Mouse (Mus musculus) gastrocnemius, postnatal 14 days (tissue): ENCODE results near the gene Ifna6. TPM values are rescaled to one million over a fixed set of nuclear protein-coding genes. Genes with fewer than 3 reads are reported as not detected.
"Not testable (repeated sequence)": the region's sequence is repeated elsewhere in the genome, so short reads cannot be mapped to it uniquely, and the experiment has no call there.

Source experiments
- DNase-seq: peaks from one replicate; pipeline ENCODE4 v3.0.0; 2021; ENCODE audit warnings: mixed read lengths
- intact Hi-C: fragments of 180-260 bp; cut with DNase I; formaldehyde crosslinking; loops from one replicate; pipeline ENCODE4 v1.15.1; 2025; ENCODE audit warnings: low total_unique reads
- long read RNA-seq, 2 experiments: library from polyadenylated mRNA; stranded (forward); transcript quantifications; one replicate each; pipeline ENCODE4 v2.0.0; 2021
- total RNA-seq, 2 experiments: library from RNA; stranded (reverse); gene quantifications; 2 replicates each; pipeline ENCODE4 v1.2.3; 2021

Ifna6 gene
- not detected for total RNA-seq
- long read RNA-seq, experiment 1: 0 reads
- long read RNA-seq, experiment 2: 0 reads

DNA sequence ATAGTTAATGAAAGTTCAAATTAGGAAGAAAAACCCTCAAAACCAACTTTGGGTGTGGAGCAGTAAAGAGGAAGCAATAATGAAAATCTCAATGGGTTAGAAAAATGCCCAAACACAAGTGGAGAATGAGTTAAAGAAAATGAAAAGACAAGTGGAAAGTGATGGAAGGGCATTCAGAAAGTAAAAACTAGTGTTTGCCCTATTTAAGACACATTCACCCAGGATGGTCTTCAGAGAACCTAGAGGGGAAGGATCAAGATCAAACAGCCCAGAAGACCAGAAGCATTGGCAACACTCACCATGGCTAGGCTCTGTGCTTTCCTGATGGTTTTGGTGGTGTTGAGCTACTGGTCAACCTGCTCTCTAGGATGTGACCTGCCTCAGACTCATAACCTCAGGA, at the start of gene Ifna6:
Ifna6 (plus strand) TSS at position 301 of the 400 bp plus-strand sequence.
- intact Hi-C loops, DNase-seq: not testable (repeated sequence)

DNA sequence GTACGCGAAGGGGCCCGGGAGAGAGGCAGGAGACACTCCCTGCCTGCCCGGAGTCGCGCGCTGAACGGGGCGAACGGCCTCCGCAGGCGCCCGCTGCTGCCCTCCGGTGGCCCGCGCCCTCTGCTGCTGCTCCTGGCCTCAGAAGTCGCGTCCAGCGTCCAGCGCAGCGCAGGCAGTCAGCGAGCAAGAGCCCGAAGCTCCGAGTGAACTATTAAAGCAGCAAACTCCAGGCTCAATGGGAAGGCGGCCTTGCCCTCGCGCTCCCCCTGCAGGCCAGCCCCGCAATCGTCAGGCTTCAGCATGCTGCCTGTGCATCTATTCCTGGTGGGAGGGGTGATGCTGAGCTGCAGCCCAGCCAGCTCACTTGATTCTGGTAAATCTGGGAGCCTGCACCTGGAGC, 47.7 kb upstream of the Ifna6 start, which contains the start of gene Gm13272:
Gm13272 (plus strand) TSS at position 301 of the 400 bp plus-strand sequence.
- intact Hi-C loops, DNase-seq: not testable (repeated sequence)

DNA sequence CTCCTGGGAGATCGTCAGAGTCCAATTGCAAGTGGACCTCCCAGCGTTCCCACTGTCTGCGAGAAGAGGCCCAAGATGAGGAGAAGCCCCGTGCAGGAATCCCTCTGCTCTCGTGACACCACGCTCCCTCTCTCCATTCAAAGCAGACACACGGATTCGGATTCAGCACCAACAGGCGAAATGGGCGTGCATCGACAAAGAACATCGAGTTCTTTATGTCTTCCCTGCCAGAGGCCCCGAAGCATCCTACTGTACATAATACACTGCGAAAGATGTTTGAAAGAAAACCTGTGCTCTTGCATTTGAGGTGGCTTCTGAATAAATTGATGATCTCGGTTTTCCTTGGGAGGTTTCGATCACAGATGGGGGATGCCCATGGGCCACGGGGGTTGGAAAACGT, 46.9 kb upstream of the Ifna6 start:
- intact Hi-C loops, DNase-seq: not testable (repeated sequence)

DNA sequence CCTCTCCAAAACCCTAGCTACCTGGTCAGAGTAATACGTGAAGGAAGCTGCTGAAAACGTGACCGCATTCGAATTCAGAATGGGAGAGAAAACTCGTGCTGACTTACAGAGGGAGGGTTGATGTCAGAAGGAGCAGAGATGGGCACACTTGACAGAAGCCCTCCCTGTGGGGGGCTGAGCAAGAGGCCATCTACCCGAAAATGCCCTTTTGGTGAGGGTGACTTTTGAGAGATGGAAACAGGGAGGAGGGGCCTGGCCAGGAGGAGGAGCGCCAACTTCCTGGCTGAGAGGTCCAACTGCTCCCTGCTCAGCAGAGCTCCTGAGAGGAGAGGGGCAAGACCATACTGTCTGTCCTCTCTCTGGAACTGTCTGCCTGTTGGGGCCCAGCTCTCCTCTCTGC, 45.4 kb upstream of the Ifna6 start, which contains the start of gene Ifnz:
Ifnz (plus strand) TSS at position 301 of the 400 bp plus-strand sequence.
- intact Hi-C loops, DNase-seq: not testable (repeated sequence)

DNA sequence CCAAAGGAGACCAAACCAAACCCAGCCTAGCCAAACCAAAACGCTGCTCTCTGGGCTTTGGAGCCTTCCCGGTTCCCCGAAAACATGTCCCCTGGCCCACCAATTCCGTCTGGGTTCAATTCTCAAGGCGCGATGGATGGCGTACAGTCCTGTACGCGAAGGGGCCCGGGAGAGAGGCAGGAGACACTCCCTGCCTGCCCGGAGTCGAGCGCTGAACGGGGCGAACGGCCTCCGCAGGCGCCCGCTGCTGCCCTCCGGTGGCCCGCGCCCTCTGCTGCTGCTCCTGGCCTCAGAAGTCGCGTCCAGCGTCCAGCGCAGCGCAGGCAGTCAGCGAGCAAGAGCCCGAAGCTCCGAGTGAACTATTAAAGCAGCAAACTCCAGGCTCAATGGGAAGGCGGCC, 44.9 kb upstream of the Ifna6 start:
- intact Hi-C loops: not testable (repeated sequence)

DNA sequence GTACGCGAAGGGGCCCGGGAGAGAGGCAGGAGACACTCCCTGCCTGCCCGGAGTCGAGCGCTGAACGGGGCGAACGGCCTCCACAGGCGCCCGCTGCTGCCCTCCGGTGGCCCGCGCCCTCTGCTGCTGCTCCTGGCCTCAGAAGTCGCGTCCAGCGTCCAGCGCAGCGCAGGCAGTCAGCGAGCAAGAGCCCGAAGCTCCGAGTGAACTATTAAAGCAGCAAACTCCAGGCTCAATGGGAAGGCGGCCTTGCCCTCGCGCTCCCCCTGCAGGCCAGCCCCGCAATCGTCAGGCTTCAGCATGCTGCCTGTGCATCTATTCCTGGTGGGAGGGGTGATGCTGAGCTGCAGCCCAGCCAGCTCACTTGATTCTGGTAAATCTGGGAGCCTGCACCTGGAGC, 41.8 kb upstream of the Ifna6 start, which contains the start of gene Gm13276:
Gm13276 (plus strand) TSS at position 301 of the 400 bp plus-strand sequence.
- intact Hi-C loops, DNase-seq: not testable (repeated sequence)

More for the DNA sequence above, 44.9 kb upstream of the Ifna6 start:
- DNase-seq: not testable (repeated sequence)

DNA sequence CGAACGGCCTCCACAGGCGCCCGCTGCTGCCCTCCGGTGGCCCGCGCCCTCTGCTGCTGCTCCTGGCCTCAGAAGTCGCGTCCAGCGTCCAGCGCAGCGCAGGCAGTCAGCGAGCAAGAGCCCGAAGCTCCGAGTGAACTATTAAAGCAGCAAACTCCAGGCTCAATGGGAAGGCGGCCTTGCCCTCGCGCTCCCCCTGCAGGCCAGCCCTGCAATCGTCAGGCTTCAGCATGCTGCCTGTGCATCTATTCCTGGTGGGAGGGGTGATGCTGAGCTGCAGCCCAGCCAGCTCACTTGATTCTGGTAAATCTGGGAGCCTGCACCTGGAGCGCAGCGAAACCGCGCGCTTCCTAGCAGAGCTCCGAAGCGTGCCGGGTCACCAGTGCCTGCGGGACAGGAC, 38.8 kb upstream of the Ifna6 start, which contains the start of gene Gm13277:
Gm13277 (plus strand) TSS at position 231 of the 400 bp plus-strand sequence.
- peak; percentile 60 for DNase-seq
- intact Hi-C loops: not testable (repeated sequence)

DNA sequence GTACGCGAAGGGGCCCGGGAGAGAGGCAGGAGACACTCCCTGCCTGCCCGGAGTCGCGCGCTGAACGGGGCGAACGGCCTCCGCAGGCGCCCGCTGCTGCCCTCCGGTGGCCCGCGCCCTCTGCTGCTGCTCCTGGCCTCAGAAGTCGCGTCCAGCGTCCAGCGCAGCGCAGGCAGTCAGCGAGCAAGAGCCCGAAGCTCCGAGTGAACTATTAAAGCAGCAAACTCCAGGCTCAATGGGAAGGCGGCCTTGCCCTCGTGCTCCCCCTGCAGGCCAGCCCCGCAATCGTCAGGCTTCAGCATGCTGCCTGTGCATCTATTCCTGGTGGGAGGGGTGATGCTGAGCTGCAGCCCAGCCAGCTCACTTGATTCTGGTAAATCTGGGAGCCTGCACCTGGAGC, 36.0 kb upstream of the Ifna6 start, which contains the start of gene Gm13278:
Gm13278 (plus strand) TSS at position 301 of the 400 bp plus-strand sequence.
- DNase-seq, intact Hi-C loops: not testable (repeated sequence)

DNA sequence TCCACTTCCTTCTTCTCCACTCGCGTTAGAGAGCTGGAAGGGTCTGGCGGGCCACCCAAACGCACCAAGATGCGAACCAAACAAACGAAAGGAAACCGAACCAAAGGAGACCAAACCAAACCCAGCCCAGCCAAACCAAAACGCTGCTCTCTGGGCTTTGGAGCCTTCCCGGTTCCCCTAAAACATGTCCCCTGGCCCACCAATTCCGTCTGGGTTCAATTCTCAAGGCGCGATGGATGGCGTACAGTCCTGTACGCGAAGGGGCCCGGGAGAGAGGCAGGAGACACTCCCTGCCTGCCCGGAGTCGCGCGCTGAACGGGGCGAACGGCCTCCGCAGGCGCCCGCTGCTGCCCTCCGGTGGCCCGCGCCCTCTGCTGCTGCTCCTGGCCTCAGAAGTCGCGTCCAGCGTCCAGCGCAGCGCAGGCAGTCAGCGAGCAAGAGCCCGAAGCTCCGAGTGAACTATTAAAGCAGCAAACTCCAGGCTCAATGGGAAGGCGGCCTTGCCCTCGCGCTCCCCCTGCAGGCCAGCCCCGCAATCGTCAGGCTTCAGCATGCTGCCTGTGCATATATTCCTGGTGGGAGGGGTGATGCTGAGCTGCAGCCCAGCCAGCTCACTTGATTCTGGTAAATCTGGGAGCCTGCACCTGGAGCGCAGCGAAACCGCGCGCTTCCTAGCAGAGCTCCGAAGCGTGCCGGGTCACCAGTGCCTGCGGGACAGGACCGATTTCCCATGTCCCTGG, 33.1 kb upstream of the Ifna6 start, which contains the start of gene Gm13275:
Gm13275 (plus strand) TSS at position 552 of the 740 bp plus-strand sequence.
- intact Hi-C loops: not testable (repeated sequence)
- peak; percentile 45 for DNase-seq

DNA sequence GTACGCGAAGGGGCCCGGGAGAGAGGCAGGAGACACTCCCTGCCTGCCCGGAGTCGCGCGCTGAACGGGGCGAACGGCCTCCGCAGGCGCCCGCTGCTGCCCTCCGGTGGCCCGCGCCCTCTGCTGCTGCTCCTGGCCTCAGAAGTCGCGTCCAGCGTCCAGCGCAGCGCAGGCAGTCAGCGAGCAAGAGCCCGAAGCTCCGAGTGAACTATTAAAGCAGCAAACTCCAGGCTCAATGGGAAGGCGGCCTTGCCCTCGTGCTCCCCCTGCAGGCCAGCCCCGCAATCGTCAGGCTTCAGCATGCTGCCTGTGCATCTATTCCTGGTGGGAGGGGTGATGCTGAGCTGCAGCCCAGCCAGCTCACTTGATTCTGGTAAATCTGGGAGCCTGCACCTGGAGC, 30.1 kb upstream of the Ifna6 start, which contains the start of gene Gm13279:
Gm13279 (plus strand) TSS at position 301 of the 400 bp plus-strand sequence.
- DNase-seq, intact Hi-C loops: not testable (repeated sequence)

DNA sequence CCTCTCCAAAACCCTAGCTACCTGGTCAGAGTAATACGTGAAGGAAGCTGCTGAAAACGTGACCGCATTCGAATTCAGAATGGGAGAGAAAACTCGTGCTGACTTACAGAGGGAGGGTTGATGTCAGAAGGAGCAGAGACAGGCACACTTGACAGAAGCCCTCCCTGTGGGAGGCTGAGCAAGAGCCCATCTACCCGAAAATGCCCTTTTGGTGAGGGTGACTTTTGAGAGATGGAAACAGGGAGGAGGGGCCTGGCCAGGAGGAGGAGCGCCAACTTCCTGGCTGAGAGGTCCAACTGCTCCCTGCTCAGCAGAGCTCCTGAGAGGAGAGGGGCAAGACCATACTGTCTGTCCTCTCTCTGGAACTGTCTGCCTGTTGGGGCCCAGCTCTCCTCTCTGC, 27.9 kb upstream of the Ifna6 start, which contains the start of gene Gm13285:
Gm13285 (plus strand) TSS at position 301 of the 400 bp plus-strand sequence.
- intact Hi-C loops, DNase-seq: not testable (repeated sequence)

DNA sequence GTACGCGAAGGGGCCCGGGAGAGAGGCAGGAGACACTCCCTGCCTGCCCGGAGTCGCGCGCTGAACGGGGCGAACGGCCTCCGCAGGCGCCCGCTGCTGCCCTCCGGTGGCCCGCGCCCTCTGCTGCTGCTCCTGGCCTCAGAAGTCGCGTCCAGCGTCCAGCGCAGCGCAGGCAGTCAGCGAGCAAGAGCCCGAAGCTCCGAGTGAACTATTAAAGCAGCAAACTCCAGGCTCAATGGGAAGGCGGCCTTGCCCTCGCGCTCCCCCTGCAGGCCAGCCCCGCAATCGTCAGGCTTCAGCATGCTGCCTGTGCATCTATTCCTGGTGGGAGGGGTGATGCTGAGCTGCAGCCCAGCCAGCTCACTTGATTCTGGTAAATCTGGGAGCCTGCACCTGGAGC, 24.3 kb upstream of the Ifna6 start, which contains the start of gene Gm13287:
Gm13287 (plus strand) TSS at position 301 of the 400 bp plus-strand sequence.
- DNase-seq, intact Hi-C loops: not testable (repeated sequence)

DNA sequence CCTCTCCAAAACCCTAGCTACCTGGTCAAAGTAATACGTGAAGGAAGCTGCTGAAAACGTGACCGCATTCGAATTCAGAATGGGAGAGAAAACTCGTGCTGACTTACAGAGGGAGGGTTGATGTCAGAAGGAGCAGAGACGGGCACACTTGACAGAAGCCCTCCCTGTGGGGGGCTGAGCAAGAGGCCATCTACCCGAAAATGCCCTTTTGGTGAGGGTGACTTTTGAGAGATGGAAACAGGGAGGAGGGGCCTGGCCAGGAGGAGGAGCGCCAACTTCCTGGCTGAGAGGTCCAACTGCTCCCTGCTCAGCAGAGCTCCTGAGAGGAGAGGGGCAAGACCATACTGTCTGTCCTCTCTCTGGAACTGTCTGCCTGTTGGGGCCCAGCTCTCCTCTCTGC, 22.0 kb upstream of the Ifna6 start, which contains the start of gene Gm13288:
Gm13288 (plus strand) TSS at position 301 of the 400 bp plus-strand sequence.
- intact Hi-C loops, DNase-seq: not testable (repeated sequence)

DNA sequence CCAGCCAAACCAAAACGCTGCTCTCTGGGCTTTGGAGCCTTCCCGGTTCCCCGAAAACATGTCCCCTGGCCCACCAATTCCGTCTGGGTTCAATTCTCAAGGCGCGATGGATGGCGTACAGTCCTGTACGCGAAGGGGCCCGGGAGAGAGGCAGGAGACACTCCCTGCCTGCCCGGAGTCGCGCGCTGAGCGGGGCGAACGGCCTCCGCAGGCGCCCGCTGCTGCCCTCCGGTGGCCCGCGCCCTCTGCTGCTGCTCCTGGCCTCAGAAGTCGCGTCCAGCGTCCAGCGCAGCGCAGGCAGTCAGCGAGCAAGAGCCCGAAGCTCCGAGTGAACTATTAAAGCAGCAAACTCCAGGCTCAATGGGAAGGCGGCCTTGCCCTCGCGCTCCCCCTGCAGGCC, 21.5 kb upstream of the Ifna6 start:
- DNase-seq: peak; percentile 31
- intact Hi-C loops: not testable (repeated sequence)

DNA sequence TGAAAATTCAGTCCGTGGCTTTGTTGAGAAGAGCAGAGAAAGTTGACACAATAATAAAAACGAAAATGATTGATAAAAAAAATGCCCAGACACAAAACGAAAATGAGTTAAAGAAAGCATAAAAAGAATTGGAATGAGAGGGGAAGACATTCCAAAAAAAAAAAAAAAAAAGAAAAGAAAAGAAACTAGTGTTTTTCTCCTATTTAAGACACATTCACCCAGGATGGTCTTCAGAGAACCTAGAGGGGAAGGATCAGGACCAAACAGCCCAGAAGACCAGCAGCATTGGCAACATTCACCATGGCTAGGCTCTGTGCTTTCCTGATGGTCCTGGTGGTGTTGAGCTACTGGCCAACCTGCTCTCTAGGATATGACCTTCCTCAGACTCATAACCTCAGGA, 11.3 kb upstream of the Ifna6 start, which contains the start of gene Ifna7:
Ifna7 (plus strand) TSS at position 301 of the 400 bp plus-strand sequence.
- DNase-seq: no peak
- intact Hi-C loops: no loop called here

DNA sequence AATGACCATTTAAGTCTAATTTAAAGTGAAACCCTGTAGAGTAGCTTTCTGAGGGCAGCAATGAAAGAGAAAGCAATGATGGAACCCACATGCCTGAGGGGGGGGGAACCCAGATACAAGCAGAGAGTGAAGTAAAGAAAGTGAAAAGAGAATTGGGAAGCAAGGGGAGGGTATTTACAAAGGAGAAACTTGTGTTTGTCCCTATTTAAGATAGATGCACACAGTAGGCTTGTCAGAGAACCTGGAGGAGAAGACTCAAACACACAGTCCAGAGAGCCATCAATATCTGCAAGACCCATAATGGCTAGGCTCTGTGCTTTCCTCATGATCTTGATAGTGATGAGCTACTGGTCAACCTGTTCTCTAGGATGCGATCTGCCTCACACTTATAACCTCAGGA, 7.6 kb upstream of the Ifna6 start, which contains the start of gene Ifna11:
Ifna11 (plus strand) TSS at position 301 of the 400 bp plus-strand sequence.
- intact Hi-C loops: no loop called here
- DNase-seq: no peak

DNA sequence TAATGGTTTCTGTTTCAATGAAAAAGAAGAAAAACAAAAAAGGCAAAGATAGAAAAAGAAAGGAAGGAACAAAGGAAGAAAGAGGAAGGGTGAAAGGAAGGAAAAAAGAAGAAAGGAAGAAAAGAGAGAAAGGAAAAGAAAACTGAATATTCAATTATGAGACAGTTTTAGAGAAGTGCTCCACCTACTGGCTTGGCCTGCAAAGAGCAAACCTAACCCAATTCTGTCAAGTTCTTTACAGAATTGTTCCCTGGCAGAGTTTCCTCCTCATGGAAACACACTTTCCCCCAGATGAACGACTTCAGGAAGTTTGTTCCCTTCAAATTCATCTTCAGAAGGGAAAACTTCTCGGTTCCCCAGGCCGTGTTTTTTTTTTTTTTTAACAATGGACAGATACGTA, 4.2 kb upstream of the Ifna6 start:
- intact Hi-C loops: no loop called here
- no peak for DNase-seq

DNA sequence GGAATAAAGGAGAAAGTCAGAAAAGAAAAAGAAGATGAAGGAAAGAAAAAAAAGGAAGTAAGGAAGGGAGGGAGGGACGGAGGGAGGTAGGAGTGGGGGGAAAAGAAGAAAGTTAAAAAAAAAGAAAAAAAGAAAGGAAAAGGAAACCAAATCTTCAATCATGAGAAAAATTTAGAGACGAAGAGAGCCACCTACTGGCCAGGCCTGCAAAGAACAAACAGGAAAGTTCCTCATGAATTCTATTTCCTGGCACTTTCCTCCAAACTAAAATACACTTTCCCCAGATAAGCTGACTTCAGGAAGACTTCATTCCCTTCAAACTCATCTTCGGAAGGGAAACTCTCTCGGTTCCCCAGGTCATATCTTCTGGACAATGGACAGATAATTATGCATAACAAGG, 3.3 kb downstream of the Ifna6 start:
- intact Hi-C loops: no loop called here
- DNase-seq: peak; percentile 5

DNA sequence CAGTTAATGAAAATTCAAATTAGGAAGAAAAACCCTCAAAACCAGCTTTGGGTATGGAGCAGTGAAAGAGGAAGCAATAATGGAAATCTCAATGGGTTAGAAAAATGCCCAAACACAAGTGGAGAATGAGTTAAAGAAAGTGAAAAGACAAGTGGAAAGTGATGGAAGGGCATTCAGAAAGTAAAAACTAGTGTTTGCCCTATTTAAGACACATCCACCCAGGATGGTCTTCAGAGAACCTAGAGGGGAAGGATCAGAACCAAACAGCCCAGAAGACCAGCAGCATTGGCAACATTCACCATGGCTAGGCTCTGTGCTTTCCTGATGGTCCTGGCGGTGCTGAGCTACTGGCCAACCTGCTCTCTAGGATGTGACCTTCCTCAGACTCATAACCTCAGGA, 8.0 kb downstream of the Ifna6 start, which contains the start of gene Ifna5:
Ifna5 (plus strand) TSS at position 301 of the 400 bp plus-strand sequence.
- DNase-seq, intact Hi-C loops: not testable (repeated sequence)

DNA sequence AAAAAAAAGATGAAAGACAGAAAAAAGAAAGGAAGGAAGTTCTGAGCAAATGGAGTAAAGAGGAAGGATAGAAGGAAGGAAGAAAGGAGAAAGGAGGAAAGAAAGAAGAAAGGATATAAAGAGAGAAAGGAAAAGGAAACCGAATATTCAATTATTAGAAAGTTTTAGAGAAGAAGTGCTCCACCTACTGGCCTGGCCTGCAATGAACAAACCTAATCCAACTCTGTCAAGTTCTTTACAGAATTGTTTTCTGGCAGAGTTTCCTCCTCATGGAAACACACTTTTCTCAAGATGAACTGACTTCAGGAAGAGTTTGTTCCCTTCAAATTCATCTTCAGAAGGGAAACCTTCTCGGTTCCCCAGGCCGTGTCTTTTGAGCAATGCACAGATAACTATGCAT, 11.6 kb downstream of the Ifna6 start:
- no peak for DNase-seq
- intact Hi-C loops: no loop called here
